Mouse (Mus musculus): Measurements from ENCODE around the gene Olfr48.

Gene Olfr48

DNA sequence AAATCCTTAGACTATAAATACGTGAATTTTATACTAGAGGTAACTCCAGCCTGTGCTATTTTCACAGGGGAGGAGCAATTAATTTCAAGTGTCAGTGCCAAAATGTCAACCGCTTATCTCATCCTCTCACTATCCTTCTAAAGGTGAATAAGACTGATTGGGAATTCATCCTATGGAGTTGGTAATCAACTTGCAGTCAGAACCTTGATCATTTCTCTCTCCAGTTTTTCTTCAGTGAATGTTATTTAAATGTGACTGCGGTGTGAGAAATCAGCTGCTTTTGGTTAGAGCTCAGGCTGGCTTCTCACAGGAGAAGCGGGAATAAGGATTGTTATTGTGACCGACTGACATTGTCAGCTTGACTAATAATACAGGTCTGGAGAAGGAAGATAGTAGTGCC lies at the start of gene Olfr48:
Gene Olfr48, minus strand, starts transcription at position 101 of the 400 bp plus-strand sequence.
- no peak for DNase-seq

DNA sequence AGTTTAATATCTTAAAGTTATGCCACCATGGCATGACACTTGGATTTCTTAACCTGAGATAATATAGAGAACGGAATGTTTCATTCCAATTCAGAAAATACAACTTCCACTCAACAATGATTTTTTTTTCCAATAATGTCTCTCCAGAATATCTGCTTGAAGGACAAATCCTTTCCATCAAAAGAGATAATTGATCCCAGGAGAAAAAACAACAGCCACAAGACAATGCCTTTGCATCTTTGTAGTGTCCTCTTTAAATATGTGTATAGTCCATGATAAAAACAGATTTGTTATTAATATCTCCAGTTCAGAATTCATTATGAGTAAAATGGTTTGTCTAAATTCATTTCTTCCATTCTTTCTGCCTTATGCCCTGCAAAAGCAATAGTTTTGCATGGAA lies 30.1 kb upstream of the Olfr48 start, which contains the start of gene Olfr1257:
Gene Olfr1257, plus strand, starts transcription at position 301 of the 400 bp plus-strand sequence.
- no peak for DNase-seq

DNA sequence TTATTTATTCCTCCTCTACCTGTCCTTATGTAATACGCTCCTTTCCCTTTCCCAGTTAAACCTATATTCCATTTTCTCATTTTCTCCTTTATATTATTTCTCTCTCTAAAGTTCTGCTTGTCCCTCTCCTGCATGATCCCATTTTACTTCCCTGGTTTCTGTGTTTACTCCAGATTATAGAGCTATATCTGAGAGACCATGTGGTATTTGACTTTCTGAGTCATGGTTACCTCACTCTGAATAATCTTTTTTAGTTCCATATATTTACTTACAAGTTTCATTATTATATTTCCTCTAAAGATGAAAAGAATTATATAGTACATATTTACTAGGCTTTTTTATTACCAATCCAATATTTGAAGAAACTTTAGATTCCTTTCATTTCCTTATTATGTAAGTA lies 1.2 kb upstream of the Olfr48 start:
- DNase-seq: no peak

DNA sequence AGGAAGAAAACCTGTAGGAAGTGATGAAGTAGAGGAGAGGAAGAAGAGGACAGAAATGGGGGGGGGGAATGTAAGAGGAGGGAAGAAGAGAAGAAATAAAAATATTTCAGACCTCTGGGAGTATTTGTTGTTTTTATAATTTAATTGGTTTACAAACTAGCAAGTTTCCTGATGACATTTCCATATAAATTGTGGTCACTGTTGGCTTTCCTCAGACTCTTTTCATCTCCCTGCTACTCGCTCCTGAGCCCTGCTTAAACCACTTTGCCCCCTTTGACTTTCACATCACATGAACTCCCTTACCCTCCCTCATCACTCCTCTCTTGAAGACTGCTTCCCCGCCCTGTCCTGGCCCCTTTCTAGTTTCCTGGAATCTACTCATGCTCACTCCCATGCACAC lies 6.5 kb downstream of the Olfr48 start, which contains the start of gene Olfr1256:
Gene Olfr1256, minus strand, starts transcription at position 101 of the 400 bp plus-strand sequence.
- DNase-seq: no peak

DNA sequence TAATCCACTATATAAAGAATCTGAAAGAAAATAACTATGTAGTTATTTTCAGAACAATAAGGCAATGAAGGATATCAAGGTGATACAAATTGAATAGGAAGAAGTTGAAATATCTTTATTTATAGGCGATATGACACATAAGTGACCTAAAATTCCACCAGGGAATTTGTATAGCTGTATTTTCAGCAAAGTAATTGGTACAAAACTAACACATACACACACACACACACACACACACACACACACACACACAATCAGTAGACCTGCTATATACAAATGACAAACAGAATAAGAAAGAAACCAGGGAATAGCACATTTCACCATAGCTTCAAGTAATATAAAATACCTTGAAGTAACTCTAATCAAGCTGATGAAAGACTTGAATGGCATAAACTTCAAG lies 27.8 kb downstream of the Olfr48 start:
- no peak for DNase-seq

DNA sequence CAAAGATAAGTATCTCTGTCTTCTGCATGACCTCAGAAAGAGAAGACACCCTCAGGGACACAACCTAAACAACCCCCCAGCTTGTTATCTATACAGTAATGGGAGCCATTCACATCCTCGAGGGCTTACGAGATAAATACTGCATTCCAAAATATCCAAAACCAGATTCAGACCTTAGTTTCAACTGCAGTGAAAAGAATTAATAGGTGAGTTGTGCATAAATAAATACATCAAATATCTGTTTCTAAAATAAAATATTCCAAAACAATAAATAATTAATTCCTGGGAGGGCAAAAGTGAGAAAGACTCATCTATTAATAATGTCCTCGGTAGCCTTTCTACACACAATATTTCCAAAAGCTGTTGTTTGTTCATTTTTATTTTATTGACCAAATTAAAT lies 36.3 kb downstream of the Olfr48 start, which contains the start of gene Olfr1255:
Gene Olfr1255, plus strand, starts transcription at position 301 of the 400 bp plus-strand sequence.
- no peak for DNase-seq

DNA sequence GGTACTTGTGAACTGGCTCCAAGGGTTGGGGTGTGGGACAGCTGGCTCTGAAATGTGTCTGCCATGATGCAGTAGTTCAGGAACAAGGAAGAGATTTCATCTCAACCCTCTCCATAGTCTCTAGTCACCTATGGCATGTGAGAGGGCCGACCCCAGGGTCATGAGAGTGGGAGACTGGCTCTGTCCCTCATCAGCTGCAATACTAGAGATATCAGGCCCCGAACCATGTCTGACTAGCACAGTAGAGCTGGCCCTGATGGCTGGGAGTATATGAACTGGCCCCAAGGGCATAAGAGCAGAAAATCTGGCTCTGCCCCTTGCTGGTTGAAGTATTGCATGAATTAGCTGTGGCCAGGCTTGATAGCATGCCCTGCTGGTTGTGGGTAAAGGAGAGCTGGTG lies 37.3 kb downstream of the Olfr48 start:
- no peak for DNase-seq

DNA sequence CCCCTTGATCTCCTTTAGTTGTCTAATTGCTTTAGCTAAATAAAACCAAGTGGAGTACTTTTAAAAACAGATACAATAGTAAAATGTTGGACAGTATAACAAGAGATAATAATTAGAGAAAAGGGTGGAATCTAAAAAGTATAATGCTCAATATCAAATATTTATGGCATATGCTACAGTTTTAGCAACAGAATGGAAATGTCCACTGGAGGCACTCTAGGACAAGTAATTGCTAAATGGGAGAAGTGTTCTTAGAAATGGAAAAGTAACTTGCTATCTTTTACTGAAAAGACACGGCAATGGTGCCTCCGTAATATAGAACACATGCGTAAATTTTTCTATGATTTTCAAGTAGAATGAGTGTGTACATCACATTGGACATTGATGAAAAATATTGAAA lies 48.4 kb downstream of the Olfr48 start:
- no peak for DNase-seq

DNA sequence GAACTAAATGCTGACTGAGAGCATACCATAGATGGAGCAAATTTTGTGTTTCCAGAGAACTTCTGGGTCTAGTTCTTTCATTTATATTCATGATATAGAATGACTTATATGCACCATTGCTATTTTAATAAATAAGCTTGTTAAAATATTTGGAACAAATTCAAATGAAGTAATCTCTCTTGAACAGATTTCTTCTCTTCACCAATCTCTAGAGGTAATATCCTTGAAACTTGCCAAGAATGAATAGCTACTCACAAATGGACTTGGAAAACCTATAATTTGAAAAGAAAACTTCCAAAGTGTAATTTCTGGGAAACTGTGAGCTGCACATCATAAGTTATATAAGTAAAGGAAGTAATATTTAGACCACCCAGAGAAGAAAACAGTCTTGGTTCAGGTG lies 54.5 kb downstream of the Olfr48 start, which contains the start of gene Olfr1254:
Gene Olfr1254, minus strand, starts transcription at position 101 of the 400 bp plus-strand sequence.
- no peak for DNase-seq

Measured in kidney, adult 8-10 months (tissue).